Mouse (Mus musculus) liver, adult 2 months (tissue): ENCODE data around the gene Pcbd1. TPM values are rescaled to one million over a fixed set of nuclear protein-coding genes. Genes with fewer than 3 reads are reported as not detected.

ENCODE experiments used
- DNase-seq: peaks from one replicate; pipeline ENCODE4 v3.0.0-alpha.2; 2011; ENCODE audit warnings: low read depth, low spot score; ENCODE audit errors: extremely low read depth
- H3K27ac ChIP-seq: fragments of 200-500 bp; replicated peaks from 2 replicates; pipeline ENCODE4 v1.5.1; 2012; ENCODE audit warnings: low read depth, mild to moderate bottlenecking, control low read depth, inconsistent platforms, low read length; ENCODE audit not compliant: insufficient read depth
- H3K27me3 ChIP-seq: fragments of 200-500 bp; 2 replicates; pipeline ENCODE4 v1.6.1; 2012; ENCODE audit warnings: mild to moderate bottlenecking, moderate library complexity, low read length, inconsistent platforms; ENCODE audit not compliant: control insufficient read depth, insufficient read depth
- H3K36me3 ChIP-seq: fragments of 200-500 bp; 2 replicates; pipeline ENCODE4 v1.6.1; 2012; ENCODE audit warnings: low read length, inconsistent platforms; ENCODE audit not compliant: control insufficient read depth, insufficient read depth
- H3K4me1 ChIP-seq: fragments of 200-500 bp; 2 replicates; pipeline ENCODE4 v1.6.1; 2011; ENCODE audit warnings: low read length; ENCODE audit not compliant: control insufficient read depth, insufficient read depth
- H3K4me3 ChIP-seq: fragments of 200-500 bp; 2 replicates; pipeline ENCODE4 v1.5.1; 2011; ENCODE audit warnings: low read depth, mild to moderate bottlenecking, control low read depth, low read length, moderate library complexity; ENCODE audit not compliant: insufficient read depth
- H3K79me2 ChIP-seq: fragments of 200-500 bp; 2 replicates; pipeline ENCODE4 v1.6.1; 2012; ENCODE audit warnings: inconsistent platforms, mild to moderate bottlenecking, low read length, moderate library complexity; ENCODE audit not compliant: control insufficient read depth, insufficient read depth
- H3K9ac ChIP-seq: fragments of 200-500 bp; 2 replicates; pipeline ENCODE4 v1.6.1; 2012; ENCODE audit warnings: low read depth, mild to moderate bottlenecking, control low read depth, inconsistent platforms, low read length
- CTCF ChIP-seq: fragments of 200-500 bp; IDR thresholded peaks from 2 replicates; pipeline ENCODE4 v1.5.1; 2011; ENCODE audit warnings: low read depth, low read length, control low read depth
- POLR2A ChIP-seq: fragments of 200-500 bp; IDR thresholded peaks from 2 replicates; pipeline ENCODE4 v1.6.1; 2011; ENCODE audit warnings: low read length, control low read depth; ENCODE audit not compliant: insufficient read depth; ENCODE audit errors: extremely low read depth
- WGBS: fragments of 180-500 bp; shearing (Covaris S2); methylation state at CpG from one replicate; pipeline ENCODE4 v1.1.7; 2018; 5-methylcytosine and 5-hydroxymethylcytosine counted together
- polyA plus RNA-seq: library from polyadenylated mRNA; depleted of rRNA; stranded (reverse); fragments of >200 nt; gene quantifications from 2 replicates; pipeline ENCODE4 v1.2.3, GENCODE M21; 2012
- total RNA-seq: library from RNA; depleted of rRNA; stranded (reverse); fragments of >200 nt; gene quantifications from 2 replicates; pipeline ENCODE4 v1.2.3, GENCODE M21; 2014

The Pcbd1 gene
- total and polyA plus RNA-seq, 2 experiments: 330 to 340 TPM

GRCm38 (mm10) chr10:61068436-61069192, 20.5 kb upstream of the Pcbd1 start:
- H3K9ac ChIP-seq: no peak overlapping the region
- no peak overlapping the region for H3K4me3 ChIP-seq
- no peaks in the 10 kb centered on the region for H3K36me3 ChIP-seq
- H3K27me3 ChIP-seq: no peaks in the 10 kb centered on the region
- H3K4me1 ChIP-seq: no peaks in the 10 kb centered on the region
- H3K79me2 ChIP-seq: no peaks in the 10 kb centered on the region
- WGBS: 18% methylated on average over 8 of the region's 8 CpGs
- TF ChIP-seq POLR2A: no peak
- TF ChIP-seq CTCF: peak; percentile 79
- peak; percentile 35 for DNase-seq
- no peak overlapping the region for H3K27ac ChIP-seq

- Histone ChIP-seq H3K9ac (no peak overlapping the region), H3K27ac (no peak overlapping the region), H3K4me1 (no peaks in the 10 kb centered on the region), H3K27me3 (no peaks in the 10 kb centered on the region), H3K4me3 (no peak overlapping the region), H3K79me2 (no peaks in the 10 kb centered on the region), H3K36me3 (no peaks in the 10 kb centered on the region)
- TF ChIP-seq CTCF (no peak), POLR2A (no peak)
- no peak for DNase-seq
- WGBS: 50% methylated on average over 13 of the region's 13 CpGs
These were observed 19.9 kb upstream of the Pcbd1 start for GRCm38 (mm10) chr10:61069248-61069647.

GRCm38 (mm10) chr10:61072324-61072723, 16.8 kb upstream of the Pcbd1 start:
- Histone ChIP-seq H3K79me2 (no peaks in the 10 kb centered on the region), H3K27ac (no peak overlapping the region), H3K4me1 (no peaks in the 10 kb centered on the region), H3K27me3 (no peaks in the 10 kb centered on the region), H3K36me3 (no peaks in the 10 kb centered on the region), H3K4me3 (no peak overlapping the region), H3K9ac (no peak overlapping the region)
- no peak for DNase-seq
- peak; percentile 85 for TF ChIP-seq CTCF
- no peak for TF ChIP-seq POLR2A
- 17% methylated on average over 16 of the region's 16 CpGs for WGBS

GRCm38 (mm10) chr10:61074643-61075042, 14.5 kb upstream of the Pcbd1 start:
- Histone ChIP-seq H3K27ac (no peak overlapping the region), H3K79me2 (no peaks in the 10 kb centered on the region), H3K27me3 (no peaks in the 10 kb centered on the region), H3K4me3 (no peak overlapping the region), H3K36me3 (no peaks in the 10 kb centered on the region), H3K9ac (no peak overlapping the region), H3K4me1 (no peaks in the 10 kb centered on the region)
- TF ChIP-seq POLR2A (no peak), CTCF (no peak)
- no peak for DNase-seq
- WGBS: 39% methylated on average over 1 of the region's 1 CpGs

- no peak for TF ChIP-seq CTCF
- Histone ChIP-seq H3K4me3 (no peak overlapping the region), H3K9ac (no peak overlapping the region), H3K79me2 (no peaks in the 10 kb centered on the region), H3K4me1 (no peaks in the 10 kb centered on the region), H3K27me3 (no peaks in the 10 kb centered on the region), H3K27ac (no peak overlapping the region), H3K36me3 (no peaks in the 10 kb centered on the region)
- 97% methylated on average over 3 of the region's 3 CpGs for WGBS
- DNase-seq: no peak
These were observed 13.5 kb upstream of the Pcbd1 start for GRCm38 (mm10) chr10:61075607-61076006.

GRCm38 (mm10) chr10:61080227-61080930, 8.8 kb upstream of the Pcbd1 start:
- DNase-seq: peak; percentile 60
- WGBS: 42% methylated on average over 14 of the region's 14 CpGs

More at GRCm38 (mm10) chr10:61080227-61080930, 8.8 kb upstream of the Pcbd1 start:
- Histone ChIP-seq H3K36me3 (no peaks in the 10 kb centered on the region), H3K79me2 (no peaks in the 10 kb centered on the region), H3K4me3 (no peak overlapping the region), H3K27me3 (no peaks in the 10 kb centered on the region), H3K4me1 (no peaks in the 10 kb centered on the region), H3K9ac (no peak overlapping the region), H3K27ac (no peak overlapping the region)
- TF ChIP-seq POLR2A: no peak
- no peak for TF ChIP-seq CTCF
